Mouse (Mus musculus): ENCODE data around the gene Prkar1b.

- TF ChIP-seq CTCF (IDR thresholded peaks at IDR 0.05; ENCODE audit: control insufficient read depth, insufficient read depth, insufficient read length) (no peak), MAX (IDR thresholded peaks at IDR 0.05) (no peak), MYOD1 (IDR thresholded peaks at IDR 0.05; ENCODE audit: control insufficient read depth, insufficient read length, low read depth) (no peak)
Observed at GRCm38 (mm10) chr5:139051276-139051675, 98.5 kb downstream of the Prkar1b start.

Data from C2C12 (cell line).